Mouse (Mus musculus) ES-Bruce4 (cell line): Measurements from ENCODE around the gene Chek1.

ENCODE experiments used
- CTCF ChIP-seq: IDR thresholded peaks from one replicate; pipeline ENCODE4 v1.8.1; 2011; ENCODE audit warnings: low read depth, low read length
- EP300 ChIP-seq: IDR thresholded peaks from 2 replicates; pipeline ENCODE4 v1.6.1; 2011; ENCODE audit warnings: low read depth, low read length; ENCODE audit not compliant: insufficient read depth

- TF ChIP-seq CTCF (no peak), EP300 (no peak)
Measured at GRCm38 (mm10) chr9:36681424-36681823, 45.4 kb downstream of the Chek1 start.
